Mouse (Mus musculus): ENCODE results near the gene Sytl3. TPM values are rescaled to one million over a fixed set of nuclear protein-coding genes. Genes with fewer than 3 reads are reported as not detected.
"Not testable (repeated sequence)": the region's sequence is repeated elsewhere in the genome, so short reads cannot be mapped to it uniquely, and the experiment has no call there.

Gene Sytl3
- polyA plus RNA-seq, 1 experiment, result 0.45 TPM

DNA sequence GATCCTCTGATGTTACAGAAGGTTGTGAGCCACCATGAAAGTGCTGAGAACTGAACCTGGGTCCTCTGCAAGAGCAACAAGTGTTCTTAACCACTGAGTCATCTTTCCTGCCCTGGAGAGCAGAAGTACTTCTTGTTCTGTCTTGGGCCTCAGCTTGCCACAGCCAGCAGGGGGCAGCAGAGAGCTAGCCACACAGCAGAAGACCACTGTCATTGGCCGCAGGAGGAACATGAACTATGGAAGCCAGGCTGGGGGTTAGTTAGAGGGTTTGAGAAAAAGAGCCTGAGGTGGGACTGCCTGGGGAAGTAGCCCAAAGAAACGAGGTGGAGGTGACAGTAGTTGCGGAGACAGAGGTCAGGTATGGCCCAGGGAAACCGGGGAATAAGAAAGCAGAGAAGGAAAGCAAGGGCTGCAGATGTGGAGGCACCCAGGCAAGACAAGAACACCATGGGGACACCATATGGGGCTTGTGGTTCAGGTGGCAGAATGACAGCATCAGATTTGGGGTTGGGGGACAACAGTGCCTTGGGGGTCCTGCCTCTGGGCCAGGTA lies 38.4 kb downstream of the Sytl3 start:
- H3K9me3 ChIP-seq (replicated peaks; ENCODE audit: control insufficient read depth, insufficient read depth, low read length, poor library complexity, severe bottlenecking); H3K27ac ChIP-seq (ENCODE audit: insufficient read depth, low read length); H3K9ac ChIP-seq (ENCODE audit: low read depth, poor library complexity, severe bottlenecking); H3K4me3 ChIP-seq (ENCODE audit: low read depth, low read length); H3K36me3 ChIP-seq (ENCODE audit: control insufficient read depth, insufficient read depth, low read length, poor library complexity, severe bottlenecking); H3K27me3 ChIP-seq (ENCODE audit: control insufficient read depth, insufficient read depth, low read length, poor library complexity, severe bottlenecking); H3K4me1 ChIP-seq (ENCODE audit: control insufficient read depth, insufficient read depth, low read length): not testable (repeated sequence)
- TF ChIP-seq CTCF (IDR thresholded peaks at IDR 0.05; ENCODE audit: low read depth, low read length), result peak; percentile 18

DNA sequence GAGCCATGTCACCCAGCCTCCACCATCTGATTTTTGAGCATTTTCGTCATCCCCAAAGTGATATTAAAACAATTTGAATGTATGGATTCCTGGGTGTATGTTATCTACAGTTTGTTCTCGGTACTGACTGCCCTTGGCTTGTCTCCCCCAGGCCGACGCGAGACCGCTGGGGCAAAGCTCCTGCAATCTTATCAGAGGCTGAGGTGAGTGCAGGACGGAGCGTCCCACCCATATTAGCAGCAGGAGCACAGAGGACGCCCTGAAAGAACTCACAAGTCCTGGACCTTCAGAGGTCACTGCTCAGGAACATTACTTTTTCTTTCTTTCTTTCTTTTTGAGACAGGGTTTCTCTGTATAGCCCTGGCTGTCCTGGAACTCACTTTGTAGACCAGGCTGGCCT lies 40.6 kb downstream of the Sytl3 start:
- not testable (repeated sequence) for H3K9me3 ChIP-seq (replicated peaks; ENCODE audit: control insufficient read depth, insufficient read depth, low read length, poor library complexity, severe bottlenecking); H3K27ac ChIP-seq (ENCODE audit: insufficient read depth, low read length); H3K4me3 ChIP-seq (ENCODE audit: low read depth, low read length); H3K4me1 ChIP-seq (ENCODE audit: control insufficient read depth, insufficient read depth, low read length); H3K9ac ChIP-seq (ENCODE audit: low read depth, poor library complexity, severe bottlenecking); H3K36me3 ChIP-seq (ENCODE audit: control insufficient read depth, insufficient read depth, low read length, poor library complexity, severe bottlenecking); H3K27me3 ChIP-seq (ENCODE audit: control insufficient read depth, insufficient read depth, low read length, poor library complexity, severe bottlenecking)

DNA sequence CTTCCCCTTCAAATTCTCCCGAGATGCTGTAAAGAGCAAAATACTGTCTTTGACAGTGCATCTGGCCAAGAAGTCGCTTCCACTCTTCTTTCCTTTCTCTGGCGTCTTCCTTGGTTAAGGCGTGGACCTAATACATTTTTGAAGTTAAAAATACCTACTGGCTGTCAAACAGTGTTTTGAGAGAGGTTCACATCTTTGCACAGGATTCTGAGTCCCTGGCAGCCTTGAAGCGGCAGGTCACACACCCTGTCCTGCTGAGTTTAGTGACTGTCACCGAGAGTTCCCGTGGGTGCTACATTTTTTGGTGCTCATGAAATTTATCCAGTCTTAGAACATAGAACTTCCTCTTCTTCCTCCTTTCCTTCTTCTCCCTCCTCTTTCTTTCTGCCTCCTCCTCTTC lies 41.2 kb downstream of the Sytl3 start:
- not testable (repeated sequence) for H3K4me1 ChIP-seq (ENCODE audit: control insufficient read depth, insufficient read depth, low read length); H3K9me3 ChIP-seq (replicated peaks; ENCODE audit: control insufficient read depth, insufficient read depth, low read length, poor library complexity, severe bottlenecking); H3K4me3 ChIP-seq (ENCODE audit: low read depth, low read length); H3K36me3 ChIP-seq (ENCODE audit: control insufficient read depth, insufficient read depth, low read length, poor library complexity, severe bottlenecking); H3K27ac ChIP-seq (ENCODE audit: insufficient read depth, low read length); H3K9ac ChIP-seq (ENCODE audit: low read depth, poor library complexity, severe bottlenecking); H3K27me3 ChIP-seq (ENCODE audit: control insufficient read depth, insufficient read depth, low read length, poor library complexity, severe bottlenecking)

DNA sequence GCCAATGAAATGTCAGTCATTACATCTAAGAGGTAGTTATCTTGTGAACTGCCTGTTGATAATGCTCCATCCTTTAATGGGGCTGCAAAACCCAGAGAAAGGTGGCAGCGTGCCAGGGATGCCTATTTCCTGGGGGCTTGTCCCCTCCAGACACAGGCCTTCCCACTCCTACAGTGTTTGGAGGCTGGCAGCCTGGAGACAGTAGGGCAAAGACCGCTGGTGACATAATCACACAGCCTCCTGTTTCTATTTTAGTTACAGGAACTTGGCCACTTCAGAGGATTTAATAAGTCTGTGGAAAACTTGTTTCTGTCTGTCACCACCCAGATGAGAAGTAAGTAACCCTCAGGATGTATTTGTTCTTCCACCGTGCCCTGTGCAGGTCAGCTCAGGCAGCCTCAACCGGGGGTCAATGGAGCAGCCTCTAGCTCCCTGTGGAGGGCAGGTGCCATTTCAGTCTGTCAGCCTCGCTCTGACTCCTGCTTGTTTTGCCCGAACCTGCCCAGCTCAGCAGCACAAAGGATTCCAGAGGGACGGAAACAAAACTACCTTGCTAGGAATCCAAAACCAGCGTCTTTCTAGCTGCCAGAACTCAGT lies 43.8 kb downstream of the Sytl3 start:
- H3K9ac ChIP-seq (ENCODE audit: low read depth, poor library complexity, severe bottlenecking); H3K36me3 ChIP-seq (ENCODE audit: control insufficient read depth, insufficient read depth, low read length, poor library complexity, severe bottlenecking); H3K4me3 ChIP-seq (ENCODE audit: low read depth, low read length); H3K4me1 ChIP-seq (ENCODE audit: control insufficient read depth, insufficient read depth, low read length); H3K27me3 ChIP-seq (ENCODE audit: control insufficient read depth, insufficient read depth, low read length, poor library complexity, severe bottlenecking); H3K9me3 ChIP-seq (replicated peaks; ENCODE audit: control insufficient read depth, insufficient read depth, low read length, poor library complexity, severe bottlenecking); H3K27ac ChIP-seq (ENCODE audit: insufficient read depth, low read length): not testable (repeated sequence)

DNA sequence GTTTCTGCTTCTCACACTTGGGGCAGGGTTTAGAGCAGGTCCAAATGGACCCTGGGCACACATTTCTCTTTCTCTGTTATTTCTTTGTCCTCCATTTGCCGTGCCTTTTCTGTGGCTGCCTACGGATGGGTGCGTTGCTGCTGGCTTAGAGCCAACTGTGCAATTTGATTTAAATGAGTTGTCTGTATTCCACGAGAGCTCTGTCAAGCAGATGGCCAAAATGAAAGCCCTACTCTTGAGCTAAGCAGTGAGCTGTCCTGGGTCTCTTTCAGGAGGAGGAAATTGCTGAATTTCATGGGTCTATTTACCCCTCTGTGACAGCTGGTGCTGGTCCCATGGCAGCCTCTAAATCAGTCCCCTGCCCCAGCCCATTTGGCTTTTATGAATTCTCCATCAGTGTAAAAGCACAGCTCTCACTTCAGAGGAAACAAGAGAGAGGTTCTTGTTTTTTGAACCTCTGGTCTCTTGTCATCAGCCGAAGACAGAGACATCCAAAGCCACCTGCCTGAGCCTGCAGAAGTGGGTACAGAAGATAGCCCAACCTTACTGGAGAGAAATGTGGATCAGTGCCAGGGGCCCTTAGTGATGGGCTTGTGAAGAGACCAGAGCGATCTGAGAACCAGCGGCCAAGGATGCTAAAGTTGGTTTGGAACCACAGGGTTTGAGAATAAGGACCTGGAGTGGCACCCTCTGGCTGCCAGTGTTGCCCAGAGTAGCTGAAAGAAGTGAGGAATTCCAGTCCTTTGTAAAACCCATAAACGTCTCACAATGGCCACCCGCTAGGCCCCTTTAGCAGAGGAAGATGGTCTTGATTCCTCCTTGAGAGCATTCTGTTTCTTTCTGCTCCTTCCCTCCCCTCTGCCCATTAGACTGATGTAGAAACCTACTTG lies 44.7 kb downstream of the Sytl3 start:
- not testable (repeated sequence) for H3K9ac ChIP-seq (ENCODE audit: low read depth, poor library complexity, severe bottlenecking); H3K27ac ChIP-seq (ENCODE audit: insufficient read depth, low read length); H3K9me3 ChIP-seq (replicated peaks; ENCODE audit: control insufficient read depth, insufficient read depth, low read length, poor library complexity, severe bottlenecking); H3K4me3 ChIP-seq (ENCODE audit: low read depth, low read length); H3K4me1 ChIP-seq (ENCODE audit: control insufficient read depth, insufficient read depth, low read length); H3K27me3 ChIP-seq (ENCODE audit: control insufficient read depth, insufficient read depth, low read length, poor library complexity, severe bottlenecking); H3K36me3 ChIP-seq (ENCODE audit: control insufficient read depth, insufficient read depth, low read length, poor library complexity, severe bottlenecking)

DNA sequence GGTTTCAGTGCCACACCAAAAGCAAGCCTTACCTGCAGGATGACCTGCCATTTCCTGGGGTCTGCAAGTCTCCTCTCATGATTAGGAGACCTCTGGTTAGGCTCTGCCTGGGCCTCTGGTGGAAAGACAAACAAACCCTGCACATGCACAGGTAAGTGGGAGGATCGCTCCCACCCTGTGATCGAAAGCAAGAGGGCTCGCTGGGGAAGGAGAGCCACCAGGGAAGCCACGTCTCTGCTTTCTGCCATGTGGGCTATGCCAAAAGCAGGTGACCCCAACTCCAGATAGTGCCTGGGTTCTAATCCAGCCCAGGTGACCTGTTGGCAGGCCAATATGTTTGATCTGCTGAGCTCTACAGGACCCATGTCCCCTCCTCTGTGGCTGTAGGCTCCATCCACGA lies 47.6 kb downstream of the Sytl3 start:
- not testable (repeated sequence) for H3K36me3 ChIP-seq (ENCODE audit: control insufficient read depth, insufficient read depth, low read length, poor library complexity, severe bottlenecking); H3K9ac ChIP-seq (ENCODE audit: low read depth, poor library complexity, severe bottlenecking); H3K27me3 ChIP-seq (ENCODE audit: control insufficient read depth, insufficient read depth, low read length, poor library complexity, severe bottlenecking); H3K9me3 ChIP-seq (replicated peaks; ENCODE audit: control insufficient read depth, insufficient read depth, low read length, poor library complexity, severe bottlenecking); H3K27ac ChIP-seq (ENCODE audit: insufficient read depth, low read length); H3K4me1 ChIP-seq (ENCODE audit: control insufficient read depth, insufficient read depth, low read length); H3K4me3 ChIP-seq (ENCODE audit: low read depth, low read length)

DNA sequence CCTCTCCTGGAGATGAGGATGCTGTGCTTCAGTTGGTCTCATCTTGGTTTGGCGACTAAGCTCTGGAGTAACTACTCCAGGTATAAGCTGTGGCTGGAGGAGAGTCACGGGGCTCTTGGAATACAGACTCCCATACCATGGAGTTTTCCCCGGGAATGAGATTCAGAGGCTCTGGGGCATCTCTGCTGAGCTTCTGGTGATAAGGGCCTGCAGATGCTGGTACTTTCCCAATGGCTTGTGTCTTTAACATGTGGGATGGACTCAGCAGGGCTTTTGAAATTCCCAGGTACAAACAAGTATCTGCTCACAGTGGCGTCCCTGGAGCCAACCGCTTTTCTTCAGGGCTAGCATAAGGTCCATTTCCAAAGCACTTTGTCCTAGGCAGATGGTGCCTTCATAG lies 48.5 kb downstream of the Sytl3 start:
- H3K27ac ChIP-seq (ENCODE audit: insufficient read depth, low read length); H3K27me3 ChIP-seq (ENCODE audit: control insufficient read depth, insufficient read depth, low read length, poor library complexity, severe bottlenecking); H3K9me3 ChIP-seq (replicated peaks; ENCODE audit: control insufficient read depth, insufficient read depth, low read length, poor library complexity, severe bottlenecking); H3K9ac ChIP-seq (ENCODE audit: low read depth, poor library complexity, severe bottlenecking); H3K36me3 ChIP-seq (ENCODE audit: control insufficient read depth, insufficient read depth, low read length, poor library complexity, severe bottlenecking); H3K4me3 ChIP-seq (ENCODE audit: low read depth, low read length); H3K4me1 ChIP-seq (ENCODE audit: control insufficient read depth, insufficient read depth, low read length): not testable (repeated sequence)

DNA sequence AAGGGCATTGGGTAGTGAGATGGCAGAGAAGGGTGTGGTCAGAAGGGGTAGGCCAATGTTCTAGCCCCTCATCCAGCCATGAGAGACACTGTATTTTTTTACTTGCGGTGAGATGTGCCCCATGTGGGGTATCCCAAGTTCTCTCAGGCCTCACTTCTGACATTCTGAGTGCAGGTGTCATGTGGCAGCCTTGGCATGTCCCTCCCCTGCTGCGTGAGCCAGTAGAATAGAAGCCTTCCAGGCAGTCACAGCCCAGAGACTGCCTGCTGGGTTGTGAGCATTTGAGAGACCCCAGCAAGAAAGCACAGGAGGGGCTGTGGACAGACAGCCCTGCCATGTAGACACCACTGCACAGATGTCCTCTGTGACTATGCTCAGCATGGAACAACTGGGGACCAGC lies 49.3 kb downstream of the Sytl3 start:
- H3K4me3 ChIP-seq (ENCODE audit: low read depth, low read length); H3K4me1 ChIP-seq (ENCODE audit: control insufficient read depth, insufficient read depth, low read length); H3K9ac ChIP-seq (ENCODE audit: low read depth, poor library complexity, severe bottlenecking); H3K27me3 ChIP-seq (ENCODE audit: control insufficient read depth, insufficient read depth, low read length, poor library complexity, severe bottlenecking); H3K9me3 ChIP-seq (replicated peaks; ENCODE audit: control insufficient read depth, insufficient read depth, low read length, poor library complexity, severe bottlenecking); H3K36me3 ChIP-seq (ENCODE audit: control insufficient read depth, insufficient read depth, low read length, poor library complexity, severe bottlenecking); H3K27ac ChIP-seq (ENCODE audit: insufficient read depth, low read length): not testable (repeated sequence)

DNA sequence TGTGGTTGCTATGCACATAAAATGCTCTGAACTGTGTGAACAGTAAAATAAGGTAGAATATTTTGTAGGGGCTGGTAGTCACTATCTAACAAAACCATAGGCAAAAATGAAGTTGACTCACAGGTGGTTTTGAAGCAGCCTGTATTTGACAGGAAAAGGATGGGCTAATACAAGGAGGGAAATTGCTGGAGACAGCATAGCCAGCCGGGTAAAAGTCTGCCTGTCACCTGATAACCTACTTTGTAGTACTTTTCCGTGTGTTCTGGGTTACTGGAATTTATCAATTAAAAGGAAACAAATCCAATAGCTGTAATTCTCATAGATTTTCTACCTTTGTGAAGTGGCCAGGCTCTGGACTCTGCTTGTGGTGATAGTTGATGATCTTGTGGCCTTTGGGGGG lies 54.6 kb downstream of the Sytl3 start:
- not testable (repeated sequence) for H3K4me3 ChIP-seq (ENCODE audit: low read depth, low read length); H3K36me3 ChIP-seq (ENCODE audit: control insufficient read depth, insufficient read depth, low read length, poor library complexity, severe bottlenecking); H3K9me3 ChIP-seq (replicated peaks; ENCODE audit: control insufficient read depth, insufficient read depth, low read length, poor library complexity, severe bottlenecking); H3K27ac ChIP-seq (ENCODE audit: insufficient read depth, low read length); H3K9ac ChIP-seq (ENCODE audit: low read depth, poor library complexity, severe bottlenecking); H3K27me3 ChIP-seq (ENCODE audit: control insufficient read depth, insufficient read depth, low read length, poor library complexity, severe bottlenecking); H3K4me1 ChIP-seq (ENCODE audit: control insufficient read depth, insufficient read depth, low read length)

Measured in ES-Bruce4 (cell line).